Mouse (Mus musculus) urinary bladder, postnatal 10 days (tissue): ENCODE results near the gene Casp3.
A peak's percentile ranks its signal among the peaks of the same experiment; 100 is the strongest.

Source experiments
- DNase-seq: peaks from one replicate; pipeline ENCODE4 v3.0.0; 2022; ENCODE audit warnings: low spot score

The Casp3 gene

DNA sequence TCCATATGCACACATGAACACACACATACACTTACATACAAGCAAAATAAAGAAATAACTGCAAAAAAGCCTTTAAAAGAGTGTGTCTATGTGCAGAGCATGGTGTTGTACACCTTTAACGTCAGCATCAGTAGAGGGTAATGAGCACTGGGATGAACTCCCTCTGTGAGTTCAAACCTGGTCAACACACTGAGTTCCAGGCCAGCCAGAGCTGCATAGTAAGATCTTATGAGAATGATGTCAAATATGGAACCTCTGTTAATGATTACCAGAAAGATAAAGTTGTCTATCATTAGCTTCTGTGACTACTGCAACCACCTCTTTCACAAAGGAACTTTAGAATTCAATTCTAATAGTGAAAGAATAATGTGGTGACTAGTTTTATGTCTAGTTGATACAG is 10.2 kb upstream of the Casp3 start:
- no peak for DNase-seq

DNA sequence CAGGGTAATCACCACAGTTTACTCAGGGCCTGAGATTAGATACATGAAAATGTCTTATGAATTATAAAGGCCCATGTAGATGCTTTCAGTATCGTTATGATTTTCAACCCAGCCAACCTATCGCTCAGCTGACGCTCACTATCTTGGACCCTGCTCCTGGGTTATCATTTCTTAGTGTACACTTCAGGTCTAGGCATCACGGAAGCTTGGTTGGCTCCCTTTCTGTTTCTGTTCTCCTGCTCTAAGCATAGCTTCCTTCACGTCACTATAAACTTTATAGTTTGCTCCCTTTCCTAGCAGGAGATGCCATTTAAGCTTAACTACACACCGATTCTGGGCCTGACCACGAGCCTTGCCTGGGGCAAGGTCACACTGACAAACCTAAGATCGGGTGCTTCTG is 5.5 kb upstream of the Casp3 start:
- no peak for DNase-seq

DNA sequence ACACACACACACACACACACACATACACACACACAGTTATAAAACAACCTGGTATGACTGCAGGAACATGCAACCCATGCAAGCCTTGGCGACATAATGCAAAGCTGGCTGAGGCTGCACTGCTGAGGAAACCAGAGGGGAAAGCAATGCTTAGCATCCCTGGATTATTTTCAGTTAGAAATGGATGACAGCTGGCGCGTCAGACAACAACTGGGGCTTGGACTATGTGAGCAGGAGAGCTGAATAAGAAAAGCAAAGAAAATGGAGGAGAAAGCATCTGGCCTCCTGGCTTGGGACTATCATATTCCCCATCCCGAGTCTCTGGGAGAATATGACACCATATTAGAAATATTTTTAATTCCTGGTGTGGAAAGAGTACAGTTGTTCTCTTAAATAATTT is 4.2 kb upstream of the Casp3 start:
- no peak for DNase-seq

DNA sequence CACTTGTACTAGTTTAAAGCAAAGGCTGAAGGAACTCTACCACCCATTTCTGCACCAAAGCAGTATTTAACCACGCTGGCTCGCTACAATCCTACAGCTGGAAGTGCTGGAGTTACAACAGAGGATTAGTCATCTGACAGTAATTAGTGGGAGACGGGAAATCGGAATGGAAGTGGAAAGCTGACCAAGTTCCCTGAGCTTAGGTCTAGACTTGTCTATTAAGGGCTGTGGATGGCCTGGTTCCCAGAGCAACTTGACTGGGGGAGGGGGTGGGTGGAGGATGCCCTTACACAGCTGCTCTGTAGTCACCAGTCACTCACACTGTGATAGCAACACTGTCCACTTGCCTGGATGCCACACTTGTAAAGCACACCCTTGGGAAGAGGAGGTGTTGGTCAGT is 3.7 kb upstream of the Casp3 start:
- no peak for DNase-seq

DNA sequence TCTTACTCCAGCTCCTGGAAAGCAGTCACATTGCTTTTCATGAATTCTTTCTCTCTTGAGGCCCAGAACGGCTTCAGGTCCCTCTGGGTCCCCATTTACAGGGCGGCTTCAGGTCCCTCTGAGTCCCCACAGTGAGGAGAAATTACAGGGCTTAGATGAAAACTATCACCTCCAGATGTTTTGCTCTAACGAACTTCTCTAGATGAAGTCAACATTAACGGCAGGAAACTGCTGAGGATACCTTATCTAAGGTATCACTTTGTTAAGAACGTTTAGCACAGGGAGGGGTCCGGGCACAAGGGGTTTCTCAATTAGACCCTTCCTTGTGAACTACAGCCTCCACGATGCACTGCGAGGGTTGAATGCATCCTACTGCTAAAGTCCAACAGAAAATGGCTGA is 1.2 kb upstream of the Casp3 start:
- no peak for DNase-seq

DNA sequence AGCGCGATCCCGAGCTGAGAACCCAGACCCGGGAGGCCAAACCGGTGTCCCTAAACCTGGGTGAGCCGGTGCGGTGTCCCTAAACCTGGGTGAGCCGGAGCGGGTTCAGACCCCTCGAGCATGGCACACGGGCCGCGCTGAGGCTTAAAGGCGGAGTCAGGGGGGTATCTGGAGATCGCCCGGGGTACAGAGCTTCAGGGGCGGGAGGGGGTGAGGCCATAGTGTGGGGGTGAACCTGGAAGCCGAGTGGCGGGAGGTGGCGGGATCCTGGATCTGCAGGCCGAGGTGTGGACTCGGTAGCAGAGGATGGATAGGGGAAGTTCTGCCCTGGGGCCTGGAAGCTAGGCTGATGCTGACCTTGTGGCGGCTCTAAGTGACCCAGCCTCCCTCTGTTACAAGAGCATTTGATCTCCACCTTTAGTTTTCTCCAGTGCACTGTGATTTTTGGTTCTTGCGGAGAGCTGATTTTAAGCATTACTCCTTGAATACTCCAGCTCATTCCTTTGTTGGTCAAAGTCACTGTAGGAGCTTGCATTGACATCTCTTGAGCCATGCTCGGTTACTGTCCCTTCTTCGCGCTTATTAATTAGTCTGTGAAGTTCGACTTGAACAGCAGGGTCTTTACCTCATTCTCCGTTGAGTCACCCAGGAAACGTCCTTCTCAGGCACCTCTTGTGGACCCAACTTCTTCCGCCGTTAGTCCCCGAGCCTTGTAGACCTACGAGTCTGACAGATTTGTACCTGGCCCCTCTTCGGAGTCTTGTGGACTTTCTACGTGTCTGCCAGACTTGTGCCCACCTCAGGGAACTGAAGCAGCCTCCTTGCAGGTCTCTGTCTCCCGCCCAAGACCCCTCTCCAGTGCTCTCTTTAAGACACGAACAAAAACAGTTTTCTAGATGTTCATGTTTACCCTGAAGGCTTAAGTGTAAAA is 864 bp downstream of the Casp3 start:
- DNase-seq = no peak

DNA sequence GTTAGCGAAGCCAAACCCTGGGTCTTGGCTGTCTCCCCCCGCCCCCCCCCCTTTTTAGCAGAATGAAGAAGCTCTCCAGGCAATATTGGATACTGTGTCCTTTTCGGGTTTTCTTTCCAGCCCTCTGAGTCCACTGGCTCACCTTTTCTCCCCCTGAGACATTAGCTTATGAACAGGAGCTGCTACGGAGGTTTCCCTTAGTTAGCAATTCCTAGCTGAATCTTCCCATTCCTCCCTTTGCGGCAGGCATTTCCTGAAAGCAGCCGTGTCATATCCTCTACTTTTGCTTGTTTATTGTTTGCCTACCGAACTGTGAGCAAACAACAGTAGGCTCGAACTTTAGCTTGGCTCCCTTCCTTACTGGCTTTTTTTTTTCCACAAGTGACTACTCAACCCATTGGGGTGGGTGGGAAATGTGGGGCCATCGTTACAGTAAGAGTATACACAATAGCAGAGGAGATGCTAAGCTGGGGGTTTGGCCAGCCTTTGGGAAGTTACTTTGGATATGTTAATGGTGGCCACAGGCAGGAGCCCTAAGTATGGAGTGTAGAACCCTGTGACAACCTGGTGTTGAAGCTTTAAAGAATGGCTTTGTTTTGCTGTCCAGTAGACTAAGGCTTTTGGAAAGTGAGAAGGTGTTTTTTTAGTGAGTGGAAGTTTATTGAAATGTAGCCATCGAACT is 1.7 kb downstream of the Casp3 start:
- no peak for DNase-seq

DNA sequence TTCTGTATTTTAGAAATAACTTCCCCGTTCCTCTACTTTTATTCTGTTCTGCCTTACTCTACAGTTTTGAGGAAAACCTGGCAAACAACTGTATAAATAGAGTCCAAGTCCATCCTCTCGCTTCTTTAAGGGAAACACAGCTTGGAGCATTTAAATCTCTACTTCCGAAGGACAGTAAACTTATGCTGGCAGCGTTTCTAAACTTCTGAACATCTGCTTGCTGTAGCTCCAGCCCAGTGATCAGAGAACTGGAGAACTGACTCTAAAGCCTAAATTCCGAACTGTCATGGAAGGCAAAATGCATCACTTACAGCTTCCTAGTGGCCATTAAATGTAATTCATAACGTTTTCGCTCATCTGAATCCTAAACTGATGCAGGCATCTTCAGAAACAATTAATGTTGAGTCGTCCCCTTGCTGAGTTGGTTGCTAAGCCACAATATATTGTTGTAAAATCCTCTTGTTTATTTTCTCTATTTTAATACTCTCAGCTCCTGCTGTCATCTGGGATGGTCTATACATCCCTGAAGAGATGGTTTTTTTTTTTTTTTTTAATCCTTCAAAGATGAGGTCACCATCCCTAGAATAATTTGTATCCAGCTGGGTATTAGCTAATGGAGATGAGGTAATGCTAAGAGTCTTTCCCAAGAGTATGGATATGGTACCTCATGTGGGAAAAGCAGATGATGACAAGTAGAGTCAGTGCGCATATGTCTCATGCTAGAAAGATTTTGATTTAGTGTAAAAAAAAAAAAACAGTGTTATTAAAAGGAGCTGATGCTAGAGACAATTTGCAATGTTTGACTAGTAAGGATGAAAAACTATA is 5.6 kb downstream of the Casp3 start:
- DNase-seq = no peak

DNA sequence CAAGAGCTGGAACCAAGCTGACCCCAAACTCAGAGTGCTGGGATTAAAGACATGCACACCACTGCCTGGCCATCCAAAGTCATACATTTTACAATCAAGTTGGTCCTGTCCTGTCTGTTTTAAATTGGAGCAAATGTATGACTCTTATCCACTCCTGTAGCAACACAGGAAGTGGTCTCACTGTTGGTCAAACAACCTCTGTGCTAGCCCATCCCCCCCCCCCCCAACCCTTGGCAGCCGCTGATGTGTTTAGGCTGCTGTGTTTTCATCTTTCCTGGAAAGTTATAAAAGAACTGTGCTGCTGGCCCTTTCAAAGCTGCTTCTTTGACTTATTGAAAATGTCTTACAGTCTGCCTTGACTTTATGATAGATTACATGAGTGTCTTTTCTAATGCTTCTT is 8.1 kb downstream of the Casp3 start:
- DNase-seq = no peak

DNA sequence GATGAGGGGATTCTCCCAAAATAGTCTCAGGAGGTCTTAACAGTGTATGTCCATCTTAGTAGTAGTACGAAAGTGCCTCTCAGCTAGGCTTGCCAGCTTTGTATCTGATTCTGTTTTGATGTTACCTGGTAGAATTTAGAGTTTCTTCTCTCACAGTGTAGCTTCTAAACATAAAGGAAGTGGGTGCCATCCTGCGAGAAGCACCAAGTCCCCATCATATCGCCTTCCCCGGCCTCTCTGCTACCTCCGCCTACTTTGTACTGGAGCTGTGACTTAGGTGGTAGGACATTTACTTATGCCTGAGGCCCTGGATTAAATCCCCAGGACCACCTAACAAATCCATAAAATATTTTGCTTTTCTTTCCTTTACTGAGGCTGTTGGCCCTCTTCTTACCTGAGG is 9.6 kb downstream of the Casp3 start:
- DNase-seq = no peak

DNA sequence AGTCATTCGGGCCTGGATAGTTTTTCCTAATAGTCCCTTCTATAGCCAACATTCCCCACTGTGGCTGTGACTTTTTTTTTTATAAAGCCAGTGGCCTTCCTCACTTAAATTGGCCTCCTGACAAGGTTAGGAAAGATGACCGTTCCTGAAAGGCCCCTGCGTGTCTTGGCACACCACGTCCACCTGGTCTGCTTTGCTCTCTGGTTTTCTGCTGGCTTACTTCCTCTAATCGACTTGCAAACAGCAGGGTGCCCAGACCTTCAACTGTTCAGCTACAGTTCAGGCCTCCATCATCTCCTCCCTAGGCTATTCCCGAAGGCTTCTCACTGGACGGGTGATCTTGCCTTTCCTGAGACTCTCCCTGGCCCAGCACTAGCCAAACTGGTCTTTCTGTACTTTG is 10.8 kb downstream of the Casp3 start:
- DNase-seq = no peak

DNA sequence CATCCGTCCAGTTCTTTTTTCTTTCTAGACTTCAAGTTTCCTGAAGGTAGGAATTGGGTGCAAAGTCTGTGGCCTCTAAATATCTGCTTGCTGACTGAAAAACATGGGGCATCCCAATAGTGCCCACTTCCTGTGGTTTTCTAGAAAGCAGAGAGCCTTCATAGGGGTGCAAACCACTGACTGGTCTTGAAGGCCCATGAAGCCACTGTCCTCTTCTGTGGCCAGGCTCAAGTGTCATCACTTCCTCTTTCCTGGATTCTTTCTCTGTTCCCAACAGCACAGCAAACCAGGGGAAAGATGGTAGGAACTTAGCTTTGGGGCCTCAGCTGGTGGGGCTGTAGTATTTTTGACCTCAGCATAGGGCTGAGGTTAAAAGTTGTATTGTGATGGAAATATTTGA is 11.6 kb downstream of the Casp3 start:
- no peak for DNase-seq

DNA sequence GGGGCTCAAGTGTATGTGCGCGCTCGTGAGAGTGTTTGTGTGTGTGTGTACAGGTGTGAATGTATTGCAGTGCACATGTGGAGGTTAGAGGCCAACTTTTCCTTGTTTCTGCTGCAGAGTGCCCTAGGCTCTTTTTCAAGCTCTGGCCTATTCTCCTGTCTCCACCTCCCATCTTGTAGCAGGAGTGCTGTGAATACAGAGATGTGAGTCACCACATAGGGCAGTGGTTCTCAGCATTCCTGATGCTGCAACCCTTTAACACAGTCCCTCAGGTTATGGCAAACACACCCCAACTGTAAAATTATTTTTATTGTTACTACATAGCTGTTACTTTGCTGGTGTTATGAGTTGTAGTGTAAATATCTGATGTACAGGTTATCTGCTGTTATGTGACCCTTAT is 13.3 kb downstream of the Casp3 start:
- DNase-seq = no peak

DNA sequence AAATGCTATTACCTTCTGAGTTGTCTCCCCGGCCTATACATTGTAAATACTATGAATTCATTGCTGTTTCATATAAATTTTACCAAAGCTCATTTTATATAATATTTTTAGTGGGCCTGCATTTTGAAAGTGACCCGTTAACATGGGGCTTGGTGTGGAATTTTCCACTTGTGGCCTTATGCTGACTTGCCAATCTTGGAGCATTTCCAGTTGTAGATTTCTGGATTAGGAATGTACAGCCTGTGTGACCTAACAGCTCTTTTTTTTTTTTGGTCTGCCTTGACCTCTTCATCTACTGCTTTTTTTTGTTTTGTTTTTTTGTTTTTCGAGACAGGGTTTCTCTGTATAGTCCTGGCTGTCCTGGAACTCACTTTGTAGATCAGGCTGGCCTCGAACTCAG is 13.8 kb downstream of the Casp3 start:
- DNase-seq = no peak

DNA sequence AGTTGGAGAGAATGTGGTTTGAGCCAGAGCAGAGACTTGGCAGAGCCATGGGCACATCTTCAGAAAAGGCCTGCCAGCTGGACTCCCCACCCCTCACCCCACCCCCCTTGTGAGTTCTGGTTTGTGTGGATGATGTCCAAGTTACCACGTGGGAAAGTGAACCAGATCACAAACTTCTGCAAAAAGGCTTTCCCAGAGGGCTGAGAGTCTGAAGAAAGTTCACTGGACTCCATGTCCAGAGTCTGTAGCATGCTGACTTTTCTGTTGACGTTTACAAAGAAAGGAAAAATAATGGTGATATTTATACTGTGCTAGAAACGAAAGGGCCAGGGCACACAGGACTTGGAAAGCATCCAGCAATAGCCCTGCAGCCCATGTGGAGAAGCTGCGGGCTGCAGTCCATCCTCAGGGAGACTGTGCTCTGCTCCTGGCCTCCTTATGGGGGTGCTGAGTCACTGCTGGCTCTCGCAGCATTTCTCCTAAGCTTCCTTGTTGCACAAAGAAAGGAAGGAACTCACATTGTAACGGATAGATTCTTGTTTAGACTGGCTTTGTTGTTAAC is 22.0 kb downstream of the Casp3 start:
- no peak for DNase-seq

DNA sequence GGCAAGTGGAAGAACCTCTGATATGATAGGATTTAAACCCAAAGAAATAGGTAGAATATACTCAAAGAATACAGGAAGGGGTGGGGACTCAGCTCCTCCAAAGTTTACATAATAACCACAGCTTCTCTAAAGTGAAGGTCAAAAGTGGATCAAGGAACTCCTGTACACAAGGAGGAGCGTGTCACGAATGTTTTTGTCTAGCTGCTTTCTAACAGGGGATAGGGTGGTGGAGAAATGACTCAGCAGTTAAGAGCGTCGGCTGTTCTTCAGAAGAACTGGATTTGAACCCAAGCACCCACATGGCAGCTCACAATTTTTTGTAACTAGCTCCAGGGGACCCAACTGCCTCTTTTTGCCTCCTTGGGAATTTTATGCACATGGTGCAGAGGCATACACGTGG is 22.8 kb downstream of the Casp3 start:
- DNase-seq = no peak

DNA sequence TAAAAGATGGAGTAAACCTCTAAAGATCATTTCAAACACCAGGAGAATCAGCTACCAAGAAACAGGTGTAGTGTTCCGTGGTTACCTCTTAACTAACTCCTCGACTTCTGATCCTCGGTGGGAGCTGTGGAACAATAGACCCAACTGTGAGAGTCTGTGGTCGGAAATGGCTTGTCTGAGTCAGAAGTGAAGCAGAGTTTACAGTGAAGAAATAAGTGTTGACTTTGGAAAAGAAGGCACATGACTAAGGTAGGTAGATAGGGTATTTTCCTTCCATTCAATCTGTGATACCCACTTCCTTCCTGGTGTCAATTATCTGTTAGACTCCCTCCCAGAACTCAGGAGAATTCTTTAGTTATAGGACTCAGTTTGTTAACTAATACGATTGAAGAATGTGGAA is 24.2 kb downstream of the Casp3 start:
- no peak for DNase-seq

DNA sequence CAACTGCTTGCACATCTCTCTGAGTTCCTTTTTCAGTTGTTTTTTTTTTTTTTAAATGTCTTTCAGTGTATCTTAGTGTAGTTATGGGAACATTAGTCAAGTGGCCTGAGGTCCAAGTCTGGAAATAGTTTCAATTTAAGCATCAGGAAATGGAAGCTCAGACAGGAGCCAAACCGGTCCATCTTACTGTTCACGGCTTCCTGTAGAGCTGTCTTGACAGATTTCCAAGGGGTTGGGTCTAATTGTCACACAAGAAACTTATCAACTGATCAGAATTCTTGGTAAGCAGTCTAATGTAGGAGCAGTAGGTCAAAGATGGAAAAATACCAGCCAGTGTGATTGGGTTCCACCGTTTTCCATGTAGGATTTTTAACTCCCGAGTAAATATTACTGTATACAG is 31.3 kb downstream of the Casp3 start:
- DNase-seq = no peak

DNA sequence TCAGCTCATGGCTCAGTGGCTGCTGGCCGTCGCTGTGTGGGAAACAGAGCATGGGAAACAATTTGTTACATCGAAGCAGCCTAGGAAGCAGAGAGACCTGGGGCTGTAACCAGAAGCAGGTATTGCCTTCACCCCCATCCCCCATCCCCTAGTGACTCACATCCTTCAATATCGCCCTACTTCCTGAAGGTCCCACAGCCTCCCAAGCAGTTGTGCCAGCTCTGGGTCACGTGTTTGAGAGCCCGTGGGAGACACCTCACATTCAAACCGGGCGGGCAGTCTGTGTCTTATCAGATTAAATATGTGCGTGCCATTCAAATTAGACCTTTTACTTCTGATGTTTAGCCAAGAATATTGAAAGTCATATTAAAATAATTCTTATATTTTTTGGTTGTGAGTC is 34.8 kb downstream of the Casp3 start:
- DNase-seq = no peak

DNA sequence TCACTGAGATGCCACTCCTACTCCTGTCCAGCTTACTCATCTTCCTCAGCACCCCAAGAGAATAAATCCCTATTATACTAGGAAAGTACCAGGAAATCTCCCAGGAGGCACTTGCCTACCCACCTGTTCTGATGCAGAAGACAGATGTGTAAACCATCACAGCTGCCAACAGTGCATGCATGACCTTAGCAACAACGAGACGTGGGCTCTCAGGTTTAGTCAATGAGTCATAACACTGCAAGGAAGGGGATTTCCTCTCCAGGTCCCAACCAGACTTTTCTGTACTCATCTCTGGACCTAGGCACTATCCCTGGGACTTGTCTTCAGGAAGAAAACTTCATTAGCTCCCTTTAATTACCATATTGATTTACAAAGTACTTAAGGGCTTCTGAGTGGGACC is 38.8 kb downstream of the Casp3 start:
- no peak for DNase-seq

DNA sequence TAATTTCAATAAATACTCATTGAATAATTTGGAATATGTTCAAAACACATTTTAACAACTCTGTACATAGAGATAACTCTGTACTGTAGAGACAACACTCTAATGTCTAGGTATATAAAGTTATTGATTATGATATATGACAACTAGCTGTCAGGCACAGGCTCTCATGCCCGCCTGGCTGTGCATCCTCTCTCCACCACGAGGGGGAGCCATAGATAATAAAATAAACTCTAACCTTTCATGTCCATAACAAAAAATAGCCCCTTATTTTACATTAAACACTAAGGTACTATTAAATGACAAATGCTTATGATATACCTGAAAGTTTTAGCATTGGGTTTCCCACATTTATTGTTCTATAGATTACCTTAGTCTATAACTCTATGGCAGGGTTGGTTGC is 54.4 kb downstream of the Casp3 start:
- DNase-seq = peak; percentile 21

DNA sequence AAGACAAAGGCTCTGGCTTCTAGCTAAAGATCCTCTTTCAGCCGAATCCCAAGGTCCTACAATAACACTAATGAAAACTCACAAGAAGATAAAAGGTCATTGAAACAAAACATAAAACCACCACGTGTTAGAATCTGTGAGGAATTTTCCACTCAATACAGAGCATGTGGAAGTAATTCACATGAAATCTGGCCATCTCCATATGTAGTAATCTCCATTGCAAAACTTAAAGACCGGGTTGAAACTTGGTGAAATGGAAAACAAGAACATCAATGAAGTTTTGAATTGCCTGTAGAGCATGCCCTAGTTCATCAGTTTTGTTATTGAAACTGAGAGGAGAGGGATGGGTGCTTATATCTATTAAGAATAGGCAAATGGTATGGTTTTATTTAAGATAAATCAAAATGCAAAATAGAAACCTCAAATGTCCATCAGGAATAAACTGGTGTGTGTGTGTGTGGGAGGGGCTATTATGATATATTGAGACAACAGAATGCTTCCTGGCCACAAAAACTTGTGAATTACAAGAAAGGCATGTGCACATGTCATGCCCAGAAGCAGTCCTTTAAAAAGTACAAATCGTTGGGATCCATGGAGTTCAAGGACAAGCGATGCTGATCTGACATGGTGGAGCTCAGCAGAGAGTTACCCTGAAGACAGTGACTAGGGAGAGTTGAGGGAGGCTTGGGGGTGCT is 63.7 kb downstream of the Casp3 start:
- no peak for DNase-seq
